Mouse (Mus musculus): ENCODE data around the gene Isoc2b. TPM values are rescaled to one million over a fixed set of nuclear protein-coding genes. Genes with fewer than 3 reads are reported as not detected.
A peak's percentile ranks its signal among the peaks of the same experiment; 100 is the strongest.

The Isoc2b gene
- 5.2 and 5.3 TPM in 2 replicates for polyA plus RNA-seq (2014; fragmentation: Nextera tagmentation; extraction: Ambion mirVana)

GRCm38 (mm10) chr7:4870133-4870532 is at the start of gene Isoc2b:
Gene Isoc2b, minus strand, starts transcription at chr7:4870258.
- no peaks in the 10 kb centered on the region for H3K27me3 ChIP-seq (replicated peaks; ENCODE audit: control insufficient read depth, insufficient read depth, low read length)
- DNase-seq (ENCODE audit: low spot score) (no peak), ATAC-seq (replicated peaks; ENCODE audit: low FRiP score) (no peak)
- H3K4me2 ChIP-seq, result no peak within 1 kb of the TSS
- H3K36me3 ChIP-seq (ENCODE audit: control insufficient read depth, insufficient read depth, low read length), result no peaks in the 10 kb centered on the region
- 0 out of 2 replicates have a peak, but pooled peaks cover 2% of the 10 kb centered on the region for H3K4me1 ChIP-seq (replicated peaks; ENCODE audit: control insufficient read depth, insufficient read depth, low read length)
- no peak within 1 kb of the TSS for H3K4me3 ChIP-seq (ENCODE audit: low read depth, low read length)
- H3K9ac ChIP-seq (ENCODE audit: low read depth, low read length), result no peak within 1 kb of the TSS
- 49% methylated on average over 6 of the region's 6 CpGs for WGBS
- H3K9me3 ChIP-seq (ENCODE audit: control insufficient read depth, low read length), result no peaks in the 10 kb centered on the region
- H3K27ac ChIP-seq (ENCODE audit: low read depth, low read length), result no peak within 1 kb of the TSS

DNA sequence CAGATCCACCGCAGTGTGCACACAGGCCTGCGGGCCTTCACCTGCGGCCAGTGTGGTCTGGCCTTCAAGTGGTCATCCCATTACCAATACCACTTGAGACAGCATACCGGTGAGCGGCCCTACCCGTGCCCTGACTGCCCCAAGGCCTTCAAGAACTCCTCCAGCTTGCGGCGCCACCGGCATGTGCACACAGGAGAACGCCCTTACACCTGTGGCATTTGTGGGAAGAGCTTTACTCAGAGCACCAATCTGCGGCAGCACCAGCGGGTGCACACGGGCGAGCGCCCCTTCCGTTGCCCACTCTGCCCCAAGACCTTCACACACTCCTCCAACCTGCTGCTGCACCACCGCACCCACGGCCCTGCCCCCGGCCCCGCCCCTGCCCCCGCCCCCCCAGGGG is 49.0 kb upstream of the Isoc2b start:
- 92% methylated on average over 20 of the region's 21 CpGs for WGBS
- H3K4me1 ChIP-seq (replicated peaks; ENCODE audit: control insufficient read depth, insufficient read depth, low read length), result peaks cover 33% of the 10 kb centered on the region
- peaks cover 18% of the 10 kb centered on the region for H3K27me3 ChIP-seq (replicated peaks; ENCODE audit: control insufficient read depth, insufficient read depth, low read length)

GRCm38 (mm10) chr7:4918681-4919080 is 48.6 kb upstream of the Isoc2b start:
- peaks cover 29% of the 10 kb centered on the region for H3K36me3 ChIP-seq (ENCODE audit: control insufficient read depth, insufficient read depth, low read length)
- H3K4me3 ChIP-seq (ENCODE audit: low read depth, low read length), result no peak overlapping the region
- ATAC-seq (replicated peaks; ENCODE audit: low FRiP score) (no peak), DNase-seq (ENCODE audit: low spot score) (no peak)
- 91% methylated on average over 15 of the region's 15 CpGs for WGBS
- no peak overlapping the region for H3K4me2 ChIP-seq
- no peak overlapping the region for H3K27ac ChIP-seq (ENCODE audit: low read depth, low read length)
- H3K9ac ChIP-seq (ENCODE audit: low read depth, low read length), result no peak overlapping the region
- H3K4me1 ChIP-seq (replicated peaks; ENCODE audit: control insufficient read depth, insufficient read depth, low read length), result peaks cover 29% of the 10 kb centered on the region
- peaks cover 13% of the 10 kb centered on the region for H3K27me3 ChIP-seq (replicated peaks; ENCODE audit: control insufficient read depth, insufficient read depth, low read length)
- H3K9me3 ChIP-seq (ENCODE audit: control insufficient read depth, low read length), result no peaks in the 10 kb centered on the region

More for the DNA sequence above, 49.0 kb upstream of the Isoc2b start:
- no peak for ATAC-seq (replicated peaks; ENCODE audit: low FRiP score)
- no peak for DNase-seq (ENCODE audit: low spot score)
- no peak overlapping the region for H3K4me3 ChIP-seq (ENCODE audit: low read depth, low read length)
- H3K27ac ChIP-seq (ENCODE audit: low read depth, low read length), result no peak overlapping the region
- H3K36me3 ChIP-seq (ENCODE audit: control insufficient read depth, insufficient read depth, low read length), result peaks cover 29% of the 10 kb centered on the region
- no peak overlapping the region for H3K9ac ChIP-seq (ENCODE audit: low read depth, low read length)
- H3K9me3 ChIP-seq (ENCODE audit: control insufficient read depth, low read length), result no peaks in the 10 kb centered on the region
- no peak overlapping the region for H3K4me2 ChIP-seq

DNA sequence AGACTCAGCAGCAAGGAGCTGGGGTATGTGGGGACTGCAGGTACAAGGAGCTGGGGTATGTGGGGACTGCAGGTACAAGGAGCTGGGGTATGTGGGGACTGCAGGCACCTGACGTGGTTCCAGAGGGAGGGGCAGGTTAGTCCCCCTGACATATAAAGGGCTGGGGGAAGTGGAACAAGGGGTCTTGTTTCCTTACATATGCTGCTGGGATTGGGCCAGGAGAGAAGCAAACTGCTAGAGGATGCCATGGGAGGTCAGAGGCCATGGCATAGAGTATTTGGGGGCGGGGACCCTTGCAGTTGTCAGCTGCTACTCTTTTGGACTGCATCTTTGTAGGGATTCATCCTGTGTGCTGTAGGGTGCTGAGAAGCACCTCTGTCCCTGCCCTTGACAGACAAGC is 47.4 kb upstream of the Isoc2b start:
- ATAC-seq (replicated peaks; ENCODE audit: low FRiP score) (no peak), DNase-seq (ENCODE audit: low spot score) (no peak)
- no peak overlapping the region for H3K9ac ChIP-seq (ENCODE audit: low read depth, low read length)
- H3K4me3 ChIP-seq (ENCODE audit: low read depth, low read length), result no peak overlapping the region
- no peak overlapping the region for H3K4me2 ChIP-seq
- peaks cover 1% of the 10 kb centered on the region; the same call in 1 of the 2 replicates for H3K27me3 ChIP-seq (replicated peaks; ENCODE audit: control insufficient read depth, insufficient read depth, low read length)
- no peak overlapping the region for H3K27ac ChIP-seq (ENCODE audit: low read depth, low read length)
- H3K9me3 ChIP-seq (ENCODE audit: control insufficient read depth, low read length), result no peaks in the 10 kb centered on the region
- H3K36me3 ChIP-seq (ENCODE audit: control insufficient read depth, insufficient read depth, low read length), result peaks cover 29% of the 10 kb centered on the region
- peaks cover 22% of the 10 kb centered on the region for H3K4me1 ChIP-seq (replicated peaks; ENCODE audit: control insufficient read depth, insufficient read depth, low read length)
- 97% methylated on average over 2 of the region's 2 CpGs for WGBS

DNA sequence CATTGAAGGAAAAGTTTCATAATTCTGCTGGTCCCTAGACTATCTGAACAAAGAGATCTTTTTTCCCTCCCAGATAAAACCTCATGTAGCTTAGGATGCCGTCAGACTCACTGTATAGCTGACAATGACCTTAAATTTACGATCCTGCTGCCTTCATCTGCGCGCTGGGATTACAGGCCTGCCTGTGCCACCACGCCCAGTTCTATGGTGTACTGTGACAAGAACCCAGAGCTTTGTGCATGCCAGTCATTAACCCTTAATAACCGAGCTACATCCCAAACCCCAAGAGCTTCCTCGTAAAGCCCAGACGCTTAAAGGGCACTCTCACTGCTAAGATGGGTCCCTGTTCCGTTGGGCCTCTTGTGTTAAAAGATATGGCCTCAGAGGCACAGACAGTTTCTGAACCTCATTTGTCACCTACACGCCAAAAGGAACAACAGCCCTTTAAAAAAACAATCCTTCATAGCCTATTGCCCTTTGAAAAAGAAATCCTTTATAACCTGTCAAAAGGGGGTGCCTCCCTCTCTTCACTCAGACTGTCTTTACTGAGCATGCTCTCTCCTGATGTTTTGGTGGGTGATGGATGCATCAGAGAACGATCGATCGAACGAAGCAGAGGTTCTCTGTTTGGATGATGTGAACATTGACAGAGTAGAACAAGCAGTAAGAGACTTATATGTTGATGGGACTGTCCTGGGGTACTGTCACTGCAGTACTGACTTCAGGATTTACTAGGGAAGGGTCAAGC is 45.8 kb upstream of the Isoc2b start:
- DNase-seq (ENCODE audit: low spot score) (no peak), ATAC-seq (replicated peaks; ENCODE audit: low FRiP score) (peak; percentile 56)
- no peaks in the 10 kb centered on the region for H3K27me3 ChIP-seq (replicated peaks; ENCODE audit: control insufficient read depth, insufficient read depth, low read length)
- WGBS, result 23% methylated on average over 14 of the region's 14 CpGs
- H3K9me3 ChIP-seq (ENCODE audit: control insufficient read depth, low read length), result no peaks in the 10 kb centered on the region
- H3K4me3 ChIP-seq (ENCODE audit: low read depth, low read length), result peak overlapping the region; percentile 81
- peaks cover 13% of the 10 kb centered on the region for H3K4me1 ChIP-seq (replicated peaks; ENCODE audit: control insufficient read depth, insufficient read depth, low read length)
- H3K36me3 ChIP-seq (ENCODE audit: control insufficient read depth, insufficient read depth, low read length), result peaks cover 28% of the 10 kb centered on the region
- peak overlapping the region; percentile 92 for H3K27ac ChIP-seq (ENCODE audit: low read depth, low read length)
- peak overlapping the region; percentile 96 for H3K4me2 ChIP-seq
- H3K9ac ChIP-seq (ENCODE audit: low read depth, low read length), result peak overlapping the region; percentile 93

DNA sequence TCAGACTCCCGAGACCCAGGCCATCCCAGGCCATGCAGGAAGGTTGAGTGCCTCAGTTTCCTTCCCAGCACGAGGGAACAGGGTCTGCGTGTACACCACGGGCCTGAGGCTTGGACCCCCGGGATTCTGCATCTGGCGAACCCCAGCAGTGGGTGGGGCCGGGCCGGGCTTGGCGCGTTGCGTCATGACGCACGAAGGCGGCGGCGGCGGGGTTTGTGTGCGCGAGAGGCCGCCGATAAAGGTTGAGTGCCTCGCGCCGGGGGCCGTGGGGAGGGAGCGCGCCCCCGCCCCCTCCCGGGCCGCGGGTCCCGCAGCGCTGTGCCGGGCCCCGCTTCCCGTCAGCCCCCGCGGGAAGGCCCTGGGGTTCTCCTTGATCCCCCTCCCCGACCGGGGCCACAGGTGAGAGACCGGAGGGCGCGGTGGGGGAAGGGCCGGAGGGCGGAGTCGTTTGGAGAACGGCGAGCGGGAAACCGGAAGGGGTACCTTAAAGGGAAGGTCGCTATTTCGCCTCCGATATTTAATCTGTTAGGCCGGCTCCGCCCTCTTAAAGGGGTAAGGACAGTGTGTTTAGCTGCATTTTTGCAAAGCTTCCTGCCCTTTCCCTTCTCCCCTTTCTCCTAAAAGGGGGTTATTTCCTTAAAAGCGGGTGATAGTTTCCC is 45.1 kb upstream of the Isoc2b start, which contains the start of gene Zfp628:
Gene Zfp628, plus strand, starts transcription at position 211 of the 659 bp plus-strand sequence.
- DNase-seq (ENCODE audit: low spot score) (peak; percentile 97), ATAC-seq (replicated peaks; ENCODE audit: low FRiP score) (peak; percentile 87)
- Histone ChIP-seq H3K27ac (ENCODE audit: low read depth, low read length) (peak within 1 kb of the TSS; percentile 92), H3K9ac (ENCODE audit: low read depth, low read length) (peak within 1 kb of the TSS; percentile 93), H3K9me3 (ENCODE audit: control insufficient read depth, low read length) (no peaks in the 10 kb centered on the region), H3K4me2 (peak within 1 kb of the TSS; percentile 96), H3K4me3 (ENCODE audit: low read depth, low read length) (peak within 1 kb of the TSS; percentile 81), H3K4me1 (replicated peaks; ENCODE audit: control insufficient read depth, insufficient read depth, low read length) (peaks cover 11% of the 10 kb centered on the region), H3K27me3 (replicated peaks; ENCODE audit: control insufficient read depth, insufficient read depth, low read length) (no peaks in the 10 kb centered on the region), H3K36me3 (ENCODE audit: control insufficient read depth, insufficient read depth, low read length) (peaks cover 21% of the 10 kb centered on the region)
- under 1% methylated on average over 46 of the region's 56 CpGs for WGBS

- no peak overlapping the region for H3K27ac ChIP-seq (ENCODE audit: low read depth, low read length)
- ATAC-seq (replicated peaks; ENCODE audit: low FRiP score), result no peak
- no peak overlapping the region for H3K9ac ChIP-seq (ENCODE audit: low read depth, low read length)
- peaks cover 11% of the 10 kb centered on the region for H3K4me1 ChIP-seq (replicated peaks; ENCODE audit: control insufficient read depth, insufficient read depth, low read length)
- no peaks in the 10 kb centered on the region for H3K9me3 ChIP-seq (ENCODE audit: control insufficient read depth, low read length)
- H3K4me3 ChIP-seq (ENCODE audit: low read depth, low read length), result no peak overlapping the region
- no peak overlapping the region for H3K4me2 ChIP-seq
- no peaks in the 10 kb centered on the region for H3K27me3 ChIP-seq (replicated peaks; ENCODE audit: control insufficient read depth, insufficient read depth, low read length)
- no peak for DNase-seq (ENCODE audit: low spot score)
- no peaks in the 10 kb centered on the region for H3K36me3 ChIP-seq (ENCODE audit: control insufficient read depth, insufficient read depth, low read length)
- 56% methylated on average over 5 of the region's 5 CpGs for WGBS
Observed at GRCm38 (mm10) chr7:4912248-4912647, 42.2 kb upstream of the Isoc2b start.

DNA sequence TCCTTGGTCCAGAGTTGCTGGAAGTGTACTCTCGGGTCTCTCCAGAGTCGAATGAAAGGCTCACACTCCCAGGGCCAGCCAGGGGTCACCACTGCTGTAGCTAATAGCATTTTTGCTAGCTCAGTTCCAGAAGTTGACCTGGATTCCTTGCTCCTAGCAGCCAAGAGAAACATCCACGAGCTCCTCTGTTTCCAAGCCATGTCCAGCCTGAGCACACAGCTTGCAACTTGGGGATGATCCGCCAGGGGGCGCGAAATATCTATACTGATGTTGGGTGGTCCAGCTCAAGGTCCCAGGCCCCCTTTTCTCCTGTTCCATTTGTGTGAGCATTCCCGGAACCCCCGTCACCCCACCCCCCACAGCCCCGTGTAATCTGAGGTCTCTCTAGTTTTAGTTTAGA is 41.5 kb upstream of the Isoc2b start:
- no peak overlapping the region for H3K9ac ChIP-seq (ENCODE audit: low read depth, low read length)
- no peaks in the 10 kb centered on the region for H3K9me3 ChIP-seq (ENCODE audit: control insufficient read depth, low read length)
- H3K36me3 ChIP-seq (ENCODE audit: control insufficient read depth, insufficient read depth, low read length), result no peaks in the 10 kb centered on the region
- H3K4me1 ChIP-seq (replicated peaks; ENCODE audit: control insufficient read depth, insufficient read depth, low read length), result peaks cover 10% of the 10 kb centered on the region
- DNase-seq (ENCODE audit: low spot score) (no peak), ATAC-seq (replicated peaks; ENCODE audit: low FRiP score) (no peak)
- no peaks in the 10 kb centered on the region for H3K27me3 ChIP-seq (replicated peaks; ENCODE audit: control insufficient read depth, insufficient read depth, low read length)
- no peak overlapping the region for H3K4me3 ChIP-seq (ENCODE audit: low read depth, low read length)
- H3K27ac ChIP-seq (ENCODE audit: low read depth, low read length), result no peak overlapping the region
- no peak overlapping the region for H3K4me2 ChIP-seq
- WGBS, result 31% methylated on average over 9 of the region's 9 CpGs

Measured in liver, embryonic 11.5 days (tissue).